Mouse (Mus musculus) ovary, postnatal 36 days (tissue): ENCODE measurements around the gene Pard6a.

Experiments
- DNase-seq: peaks from one replicate; pipeline ENCODE4 v3.0.0; 2022; ENCODE audit warnings: low spot score, mixed read lengths

Gene Pard6a

GRCm38 (mm10) chr8:105700966-105701824 is at the start of gene Pard6a, which contains the start of gene Acd:
TSS of gene Pard6a (plus strand) at chr8:105701148.
TSS of gene Acd (minus strand) at chr8:105701102.
- DNase-seq = peak; percentile 96

- no peak for DNase-seq
Measured at GRCm38 (mm10) chr8:105657641-105658040, 43.3 kb upstream of the Pard6a start.

GRCm38 (mm10) chr8:105661167-105661566 is 39.8 kb upstream of the Pard6a start:
- no peak for DNase-seq

GRCm38 (mm10) chr8:105677891-105678290 is 23.1 kb upstream of the Pard6a start:
- no peak for DNase-seq

- DNase-seq = no peak
Measured at GRCm38 (mm10) chr8:105685325-105685724, 15.6 kb upstream of the Pard6a start.

GRCm38 (mm10) chr8:105685796-105686308 is 15.1 kb upstream of the Pard6a start, which contains the start of gene Carmil2:
TSS of gene Carmil2 (plus strand) at chr8:105686274.
- DNase-seq = peak; percentile 58

- no peak for DNase-seq
Measured at GRCm38 (mm10) chr8:105686551-105686950, 14.4 kb upstream of the Pard6a start.

- DNase-seq = no peak
Measured at GRCm38 (mm10) chr8:105687512-105687911, 13.4 kb upstream of the Pard6a start.

GRCm38 (mm10) chr8:105688242-105688752 is 12.7 kb upstream of the Pard6a start:
- DNase-seq = no peak

- DNase-seq = no peak
Measured at GRCm38 (mm10) chr8:105689256-105689982, 11.5 kb upstream of the Pard6a start.

GRCm38 (mm10) chr8:105689983-105690360 is 11.0 kb upstream of the Pard6a start:
- DNase-seq = no peak

GRCm38 (mm10) chr8:105690978-105691377 is 10.0 kb upstream of the Pard6a start:
- DNase-seq = no peak

- no peak for DNase-seq
Measured at GRCm38 (mm10) chr8:105692449-105693182, 8.3 kb upstream of the Pard6a start.

- peak; percentile 72 for DNase-seq
Measured at GRCm38 (mm10) chr8:105693648-105694047, 7.3 kb upstream of the Pard6a start.

- no peak for DNase-seq
Measured at GRCm38 (mm10) chr8:105694051-105694799, 6.7 kb upstream of the Pard6a start.

GRCm38 (mm10) chr8:105695080-105695780 is 5.7 kb upstream of the Pard6a start:
- DNase-seq = no peak

- no peak for DNase-seq
Measured at GRCm38 (mm10) chr8:105697196-105697780, 3.7 kb upstream of the Pard6a start.

GRCm38 (mm10) chr8:105698734-105699133 is 2.2 kb upstream of the Pard6a start:
- no peak for DNase-seq

- DNase-seq = no peak
Measured at GRCm38 (mm10) chr8:105699488-105700215, 1.3 kb upstream of the Pard6a start.
